Mouse (Mus musculus) olfactory bulb, adult 2 months (tissue): ENCODE data around the gene C2cd4c. TPM values are rescaled to one million over a fixed set of nuclear protein-coding genes. Genes with fewer than 3 reads are reported as not detected.
A peak's percentile ranks its signal among the peaks of the same experiment; 100 is the strongest.

ENCODE experiments used
- H3K27ac ChIP-seq: fragments of 200-500 bp; 2 replicates; pipeline ENCODE4 v1.5.1; 2012; ENCODE audit warnings: low read depth, low read length; ENCODE audit not compliant: insufficient read depth
- H3K4me1 ChIP-seq: fragments of 200-500 bp; 2 replicates; pipeline ENCODE4 v1.6.1; 2012; ENCODE audit warnings: low read length; ENCODE audit not compliant: control insufficient read depth, insufficient read depth
- H3K4me3 ChIP-seq: fragments of 200-500 bp; 2 replicates; pipeline ENCODE4 v1.5.1; 2012; ENCODE audit warnings: mild to moderate bottlenecking, low read depth, low read length, moderate library complexity; ENCODE audit not compliant: insufficient read depth
- CTCF ChIP-seq: fragments of 200-500 bp; IDR thresholded peaks from 2 replicates; pipeline ENCODE4 v1.5.1; 2012; ENCODE audit warnings: low read depth, mild to moderate bottlenecking, low read length, moderate library complexity; ENCODE audit not compliant: insufficient read depth
- POLR2A ChIP-seq: fragments of 200-500 bp; IDR thresholded peaks from 2 replicates; pipeline ENCODE4 v1.6.1; 2012; ENCODE audit warnings: mild to moderate bottlenecking, low read depth, low read length, moderate library complexity; ENCODE audit not compliant: insufficient read depth
- WGBS: fragments of 180-500 bp; shearing (Covaris S2); methylation state at CpG from one replicate; pipeline ENCODE4 v1.1.7; 2018; 5-methylcytosine and 5-hydroxymethylcytosine counted together
- polyA plus RNA-seq: library from polyadenylated mRNA; stranded (reverse); fragments of >200 nt; gene quantifications from 2 replicates; pipeline ENCODE4 v1.2.4, GENCODE M21; 2012; ENCODE audit warnings: low replicate concordance; ENCODE audit not compliant: missing spikeins, insufficient read depth, insufficient read length

C2cd4c gene
- polyA plus RNA-seq = not detected in 2 replicates

DNA sequence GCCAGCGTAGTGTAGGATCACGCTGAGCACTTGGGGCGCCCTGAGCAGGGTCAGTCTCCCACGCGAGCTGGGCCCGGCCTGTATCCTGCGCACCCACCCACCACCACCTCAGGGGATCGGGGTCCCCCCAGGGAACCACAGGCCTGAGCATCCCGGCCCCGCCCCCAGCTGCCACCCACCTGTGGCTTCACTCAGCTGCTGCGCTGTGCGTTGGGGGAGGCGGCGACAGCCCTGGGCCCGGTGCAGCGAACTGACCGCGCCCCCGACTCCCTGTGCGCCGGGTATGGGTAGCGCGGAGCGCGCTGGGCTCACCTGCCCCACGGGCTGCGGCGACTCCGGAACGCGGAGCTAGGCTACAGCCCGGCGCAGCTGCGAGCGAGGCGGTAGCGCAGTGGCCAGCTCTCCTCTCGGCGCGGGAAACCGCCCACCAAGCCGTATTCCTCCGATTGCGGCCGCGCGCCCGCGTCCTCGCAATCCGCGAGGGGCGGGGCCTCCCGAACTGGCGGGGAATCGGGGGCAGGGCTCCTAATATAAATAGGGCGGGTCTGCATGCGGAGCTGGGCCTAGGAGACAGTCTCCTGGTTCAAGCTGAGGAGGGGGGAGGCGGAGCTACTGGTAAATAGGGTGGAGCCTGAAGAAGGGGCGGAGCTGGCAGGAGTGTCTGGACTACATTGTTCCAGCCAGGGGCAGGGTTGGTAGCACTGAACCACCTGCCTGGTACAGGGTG, at the start of gene C2cd4c:
Gene C2cd4c, minus strand, starts transcription at position 448 of the 727 bp plus-strand sequence.
- Histone ChIP-seq H3K4me3 (peak within 1 kb of the TSS; percentile 60), H3K27ac (no peak within 1 kb of the TSS), H3K4me1 (peaks cover 27% of the 10 kb centered on the region)
- TF ChIP-seq CTCF = no peak
- TF ChIP-seq POLR2A = no peak
- WGBS = 1% methylated on average over 60 of the region's 60 CpGs

DNA sequence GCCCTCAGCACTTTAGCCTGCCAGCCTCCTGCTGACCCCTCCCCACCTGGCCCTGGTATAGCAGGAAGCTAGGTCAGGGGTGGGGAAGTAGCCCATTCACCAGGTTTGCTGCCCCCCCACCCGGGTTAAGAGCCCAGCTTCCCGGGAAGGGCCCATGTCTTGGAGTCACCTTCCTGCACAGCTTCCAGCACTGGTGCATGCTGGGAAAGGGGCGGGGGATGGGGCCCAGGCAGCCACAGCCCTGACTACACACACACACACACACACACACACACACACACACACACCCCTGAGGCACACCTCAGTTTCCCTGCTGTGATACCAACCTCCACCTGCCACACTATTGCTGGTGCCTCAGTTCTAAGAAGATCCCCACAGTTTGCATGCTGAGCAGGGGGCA, 48.0 kb upstream of the C2cd4c start:
- TF ChIP-seq POLR2A (no peak), CTCF (no peak)
- Histone ChIP-seq H3K4me1 (peaks cover 5% of the 10 kb centered on the region; the same call in 1 of the 2 replicates), H3K4me3 (no peak overlapping the region), H3K27ac (no peak overlapping the region)
- WGBS = 62% methylated on average over 3 of the region's 3 CpGs

GRCm38 (mm10) chr10:79660298-79660697, 46.5 kb upstream of the C2cd4c start:
- no peak overlapping the region for H3K27ac ChIP-seq
- TF ChIP-seq POLR2A (no peak), CTCF (no peak)
- 62% methylated on average over 2 of the region's 2 CpGs for WGBS
- no peak overlapping the region for H3K4me3 ChIP-seq
- peaks cover 11% of the 10 kb centered on the region for H3K4me1 ChIP-seq

DNA sequence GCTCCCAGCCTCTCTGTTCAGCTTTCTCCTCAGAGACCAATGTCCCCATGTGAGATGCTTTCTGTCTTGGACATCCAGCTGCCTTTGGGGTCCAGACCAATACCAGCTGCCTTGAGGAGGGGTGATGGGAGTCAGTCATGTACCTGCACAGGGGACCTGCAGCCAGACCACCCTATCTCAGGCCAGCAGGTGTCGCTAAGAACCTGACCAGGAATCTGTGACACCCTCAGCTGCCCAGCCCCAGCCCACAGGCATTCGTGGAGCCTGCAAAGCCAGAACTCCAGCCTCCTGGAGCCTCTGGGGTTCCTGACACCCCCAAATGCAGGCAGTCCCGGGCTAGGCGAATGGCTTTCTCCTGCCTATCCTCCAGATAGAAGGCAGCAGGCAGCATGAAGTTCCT, 45.0 kb upstream of the C2cd4c start:
- H3K27ac ChIP-seq = no peak overlapping the region
- no peak for TF ChIP-seq CTCF
- TF ChIP-seq POLR2A = no peak
- peaks cover 11% of the 10 kb centered on the region for H3K4me1 ChIP-seq
- WGBS = 32% methylated on average over 4 of the region's 4 CpGs
- H3K4me3 ChIP-seq = no peak overlapping the region

GRCm38 (mm10) chr10:79654946-79655395, 41.1 kb upstream of the C2cd4c start:
- TF ChIP-seq CTCF (no peak), POLR2A (no peak)
- H3K4me3 ChIP-seq = no peak overlapping the region
- peak overlapping the region; percentile 89 for H3K27ac ChIP-seq
- WGBS = 16% methylated on average over 1 of the region's 1 CpGs
- peaks cover 11% of the 10 kb centered on the region for H3K4me1 ChIP-seq

DNA sequence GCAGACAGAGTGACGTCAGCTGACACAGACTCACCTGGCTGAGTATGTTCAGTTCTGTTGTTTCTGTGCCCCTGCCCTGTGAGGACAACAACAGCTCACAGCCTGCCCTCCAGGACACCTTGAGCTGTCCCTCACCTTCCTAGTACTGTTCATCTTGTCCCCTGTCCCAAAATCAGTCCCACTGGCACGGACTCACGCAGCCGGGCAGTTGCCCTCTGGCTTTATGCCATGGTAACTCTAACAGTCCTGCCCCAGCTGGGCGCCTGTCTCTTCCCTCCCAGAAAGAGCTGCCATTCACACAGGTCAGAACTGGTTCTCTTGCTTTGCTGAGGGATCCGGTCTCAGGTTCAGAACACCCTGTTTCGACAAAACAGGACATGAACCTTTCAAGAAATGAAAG, 39.0 kb upstream of the C2cd4c start:
- no peak overlapping the region for H3K4me3 ChIP-seq
- no peak overlapping the region for H3K27ac ChIP-seq
- TF ChIP-seq CTCF (no peak), POLR2A (no peak)
- peaks cover 11% of the 10 kb centered on the region for H3K4me1 ChIP-seq
- 81% methylated on average over 7 of the region's 7 CpGs for WGBS

- H3K4me3 ChIP-seq = no peak overlapping the region
- 32% methylated on average over 7 of the region's 7 CpGs for WGBS
- no peak overlapping the region for H3K27ac ChIP-seq
- no peaks in the 10 kb centered on the region for H3K4me1 ChIP-seq
- TF ChIP-seq POLR2A (no peak), CTCF (peak; percentile 84)
These were observed 35.4 kb upstream of the C2cd4c start for GRCm38 (mm10) chr10:79649070-79649751.

DNA sequence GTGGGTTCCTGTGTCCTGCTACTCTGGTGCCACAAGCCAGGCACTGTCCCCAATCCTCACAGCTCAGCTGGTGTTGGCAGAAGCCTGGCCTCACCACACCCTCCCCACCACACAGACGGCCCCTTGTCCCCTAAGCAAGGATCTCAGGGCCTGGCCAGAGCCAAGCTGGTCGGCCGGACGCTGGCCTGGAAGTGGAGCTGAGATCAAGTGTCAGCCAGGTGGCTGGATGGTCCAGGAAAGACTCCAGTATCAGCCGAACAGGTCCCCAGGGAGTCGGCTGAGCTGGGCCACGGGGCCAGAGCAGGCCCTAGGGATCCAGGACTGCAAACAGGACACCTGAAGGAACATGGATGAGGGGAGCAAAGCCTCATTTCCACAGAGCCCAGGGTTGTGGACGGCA, 31.9 kb upstream of the C2cd4c start, which contains the start of gene Odf3l2:
Gene Odf3l2, minus strand, starts transcription at position 28 of the 400 bp plus-strand sequence.
- Histone ChIP-seq H3K4me1 (no peaks in the 10 kb centered on the region), H3K4me3 (no peak within 1 kb of the TSS), H3K27ac (no peak within 1 kb of the TSS)
- no peak for TF ChIP-seq CTCF
- no peak for TF ChIP-seq POLR2A
- 75% methylated on average over 8 of the region's 8 CpGs for WGBS
